Mouse (Mus musculus) heart, embryonic 14.5 days (tissue): ENCODE data around the gene Rnf115. TPM values are rescaled to one million over a fixed set of nuclear protein-coding genes. Genes with fewer than 3 reads are reported as not detected.
"Not testable (repeated sequence)": the region's sequence is repeated elsewhere in the genome, so short reads cannot be mapped to it uniquely, and the experiment has no call there.

Source experiments
- ATAC-seq: fragments of 200-750 bp; cut with Nextera tagmentation; 2 replicates; pipeline ENCODE4 v1.8.0; 2017; ENCODE audit warnings: low read depth, moderate TSS enrichment; ENCODE audit not compliant: insufficient number of reproducible peaks, insufficient read depth, low FRiP score
- H3K27ac ChIP-seq, 2 experiments: fragments of 200-500 bp in 1 of 2; fragments of 300-500 bp in 1 of 2; sonication (generic) in 1 of 2; replicated peaks in 1 of 2; 2 replicates each; pipeline ENCODE4 v1.5.1; 2012 to 2014; ENCODE audit warnings: low read depth in 2 of 2, low read length in 2 of 2, control low read depth in 1 of 2, mild to moderate bottlenecking in 1 of 2, mixed read lengths in 1 of 2; ENCODE audit not compliant: control insufficient read depth in 1 of 2, insufficient read depth in 1 of 2
- H3K27me3 ChIP-seq: fragments of 300-500 bp; sonication (generic); 2 replicates; pipeline ENCODE4 v1.6.1; 2014; ENCODE audit warnings: mild to moderate bottlenecking, low read length, control low read depth; ENCODE audit not compliant: control insufficient read depth, insufficient read depth
- H3K36me3 ChIP-seq: fragments of 300-500 bp; sonication (generic); 2 replicates; pipeline ENCODE4 v1.6.1; 2014; ENCODE audit warnings: mild to moderate bottlenecking, control low read depth, low read length, mixed read lengths; ENCODE audit not compliant: control insufficient read depth, insufficient read depth
- H3K4me1 ChIP-seq, 2 experiments: fragments of 200-500 bp in 1 of 2; fragments of 300-500 bp in 1 of 2; sonication (generic) in 1 of 2; 2 replicates each; pipeline ENCODE4 v1.6.1; 2012 to 2014; ENCODE audit warnings: low read length in 2 of 2, control low read depth in 1 of 2, mixed read lengths in 1 of 2; ENCODE audit not compliant: control insufficient read depth in 2 of 2, insufficient read depth in 2 of 2
- H3K4me2 ChIP-seq: fragments of 300-500 bp; sonication (generic); 2 replicates; pipeline ENCODE4 v1.6.1; 2014; ENCODE audit warnings: mild to moderate bottlenecking, low read length
- H3K4me3 ChIP-seq, 2 experiments: fragments of 200-500 bp in 1 of 2; fragments of 300-500 bp in 1 of 2; sonication (generic) in 1 of 2; 2 replicates each; pipeline ENCODE4 v1.5.1; 2012 to 2014; ENCODE audit warnings: low read length in 2 of 2, mild to moderate bottlenecking in 2 of 2, control low read depth in 1 of 2, low read depth in 1 of 2, moderate library complexity in 1 of 2; ENCODE audit not compliant: control insufficient read depth in 1 of 2, insufficient read depth in 1 of 2
- H3K9ac ChIP-seq: fragments of 300-500 bp; sonication (generic); 2 replicates; pipeline ENCODE4 v1.6.1; 2014; ENCODE audit warnings: mild to moderate bottlenecking, low read length
- H3K9me3 ChIP-seq: fragments of 300-500 bp; sonication (generic); 2 replicates; pipeline ENCODE4 v1.6.1; 2016; ENCODE audit warnings: low read length, control low read depth; ENCODE audit not compliant: control insufficient read depth
- WGBS: fragments of 180-500 bp; shearing (Covaris S2); extraction: QIAGEN DNeasy Blood & Tissue Kit; methylation state at CpG from one replicate; pipeline ENCODE4 v1.1.7; 2014; 5-methylcytosine and 5-hydroxymethylcytosine counted together
- polyA plus RNA-seq: library from polyadenylated mRNA; unstranded; fragments of >200 nt; fragmentation: Nextera tagmentation; extraction: Ambion mirVana; gene quantifications from 2 replicates; pipeline ENCODE4 v1.2.1, GENCODE M21; 2014

Rnf115 gene
- polyA plus RNA-seq, 1 experiment from 2014 or later: 41.2 TPM

DNA sequence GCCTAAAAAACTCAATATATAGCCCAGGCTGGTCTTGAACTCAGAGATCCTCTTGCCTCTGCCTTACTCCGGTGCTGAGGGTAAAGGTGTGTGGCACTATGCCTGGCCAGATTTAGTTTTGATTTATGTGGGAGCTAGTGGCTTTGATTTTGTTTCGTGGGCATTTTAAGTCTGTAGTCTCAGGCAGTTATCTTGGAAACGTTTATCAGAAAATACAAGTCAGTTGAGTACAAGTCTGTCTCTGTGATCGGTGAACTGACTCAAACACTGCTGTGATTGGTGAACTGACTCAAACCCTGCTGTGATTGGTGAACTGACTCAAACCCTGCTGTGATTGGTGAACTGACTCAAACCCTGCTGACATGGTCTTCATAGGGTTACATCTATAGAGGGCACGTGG lies 3.3 kb downstream of the Rnf115 start:
- Histone ChIP-seq H3K36me3 (no peaks in the 10 kb centered on the region), H3K9me3 (no peaks in the 10 kb centered on the region), H3K27ac (no peak overlapping the region), H3K4me3 (no peak overlapping the region), H3K4me2 (0 out of 2 replicates have a peak overlapping the region, but pooled peaks have one; percentile 11), H3K4me1 (peaks cover 5 to 45% of the 10 kb centered on the region in 2 experiments), H3K27me3 (no peaks in the 10 kb centered on the region), H3K9ac (no peak overlapping the region)
- WGBS: 48% methylated on average over 5 of the region's 5 CpGs
- no peak for ATAC-seq

DNA sequence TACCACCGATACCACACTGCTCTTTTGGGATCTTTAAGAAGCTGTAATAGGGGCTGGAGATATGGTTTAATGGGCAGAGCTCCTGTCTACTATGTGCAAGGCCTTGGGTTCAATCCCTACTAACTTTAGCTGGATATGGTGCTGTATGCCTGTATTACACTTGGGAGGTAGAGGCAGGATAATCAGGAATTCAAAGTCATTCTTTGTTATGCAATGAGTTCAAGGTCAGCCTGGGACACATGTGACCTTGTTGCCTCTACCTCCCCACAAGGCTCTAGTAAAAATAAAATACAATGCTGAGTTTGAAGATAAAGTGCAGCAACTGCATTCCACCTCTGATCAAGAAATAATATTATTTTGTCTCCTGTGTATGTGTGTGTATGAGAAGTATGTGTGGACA lies 6.5 kb downstream of the Rnf115 start:
- no peaks in the 10 kb centered on the region for H3K27me3 ChIP-seq
- H3K36me3 ChIP-seq: no peaks in the 10 kb centered on the region
- no peak overlapping the region for H3K9ac ChIP-seq
- no peak; the same call in 1 of the 2 replicates for ATAC-seq
- no peak overlapping the region for H3K4me3 ChIP-seq
- 77% methylated on average over 1 of the region's 1 CpGs for WGBS
- no peak overlapping the region for H3K27ac ChIP-seq
- H3K4me1 ChIP-seq: peaks cover 3 to 38% of the 10 kb centered on the region in 2 experiments
- H3K4me2 ChIP-seq: no peak overlapping the region
- H3K9me3 ChIP-seq: no peaks in the 10 kb centered on the region

DNA sequence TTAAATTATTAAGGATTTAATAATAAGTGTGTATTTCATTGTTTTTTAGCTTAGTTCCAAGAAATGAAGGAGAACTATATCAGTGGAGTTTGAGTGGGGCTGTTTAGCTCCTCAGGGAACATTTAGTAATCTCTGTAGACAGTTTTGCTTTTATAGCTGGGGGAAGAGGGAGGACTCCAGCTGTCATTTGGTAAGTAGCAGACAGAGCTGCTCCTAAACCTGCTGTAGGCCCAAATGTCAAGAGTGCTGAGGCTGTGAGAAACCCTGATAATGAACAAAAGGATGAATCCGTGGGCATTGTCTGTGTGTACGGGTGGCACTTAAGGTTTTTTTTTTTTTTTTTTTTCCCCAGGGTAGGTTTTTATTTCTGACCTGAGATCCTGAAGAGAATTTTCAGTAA lies 7.7 kb downstream of the Rnf115 start:
- Histone ChIP-seq H3K4me2 (no peak overlapping the region), H3K4me1 (peaks cover 3 to 27% of the 10 kb centered on the region in 2 experiments), H3K4me3 (no peak overlapping the region), H3K36me3 (no peaks in the 10 kb centered on the region), H3K27ac (no peak overlapping the region), H3K27me3 (no peaks in the 10 kb centered on the region), H3K9ac (no peak overlapping the region), H3K9me3 (no peaks in the 10 kb centered on the region)
- ATAC-seq: no peak
- WGBS: 86% methylated on average over 2 of the region's 2 CpGs

DNA sequence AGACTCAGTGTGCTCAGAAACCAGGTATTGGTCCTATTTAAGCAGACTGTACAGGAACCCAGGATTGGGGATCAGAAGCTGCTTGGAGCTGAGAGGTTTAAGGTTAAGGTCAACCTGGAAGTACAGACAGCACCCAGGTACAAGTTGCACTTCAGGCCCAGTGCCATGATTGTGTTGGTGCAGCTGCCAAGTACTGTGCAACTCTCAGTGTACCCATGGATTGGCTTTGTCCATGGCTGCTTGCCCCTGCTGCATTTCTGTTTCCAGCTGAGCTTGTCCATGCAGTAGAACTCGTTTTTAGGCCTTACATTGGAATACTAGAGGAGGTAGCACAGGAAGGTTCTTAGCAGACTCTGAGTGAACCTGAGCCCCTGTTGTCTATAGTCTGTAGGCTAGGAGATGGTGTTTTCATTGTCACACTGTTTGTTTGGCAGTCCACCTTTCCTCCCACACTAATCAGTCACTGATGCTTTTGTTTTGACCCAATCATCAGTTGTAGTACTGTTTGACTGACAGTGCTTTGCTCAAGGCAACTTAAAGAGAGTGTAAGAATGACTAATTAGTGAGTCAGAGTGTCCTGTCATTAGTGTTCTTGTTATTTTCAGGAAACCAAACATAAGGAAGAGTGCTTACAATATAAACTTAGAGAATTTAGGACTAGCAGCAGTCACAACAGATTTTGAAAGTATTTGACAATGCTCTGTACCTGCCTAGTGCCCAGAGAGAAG lies 9.7 kb downstream of the Rnf115 start:
- ATAC-seq: no peak
- Histone ChIP-seq H3K27ac (no peak overlapping the region), H3K9me3 (no peaks in the 10 kb centered on the region), H3K9ac (no peak overlapping the region), H3K4me3 (no peak overlapping the region), H3K36me3 (no peaks in the 10 kb centered on the region), H3K27me3 (no peaks in the 10 kb centered on the region), H3K4me2 (no peak overlapping the region), H3K4me1 (peaks cover 0 to 12% of the 10 kb centered on the region in 2 experiments; a peak in 3 of 4 replicates)
- WGBS: 39% methylated on average over 1 of the region's 1 CpGs

DNA sequence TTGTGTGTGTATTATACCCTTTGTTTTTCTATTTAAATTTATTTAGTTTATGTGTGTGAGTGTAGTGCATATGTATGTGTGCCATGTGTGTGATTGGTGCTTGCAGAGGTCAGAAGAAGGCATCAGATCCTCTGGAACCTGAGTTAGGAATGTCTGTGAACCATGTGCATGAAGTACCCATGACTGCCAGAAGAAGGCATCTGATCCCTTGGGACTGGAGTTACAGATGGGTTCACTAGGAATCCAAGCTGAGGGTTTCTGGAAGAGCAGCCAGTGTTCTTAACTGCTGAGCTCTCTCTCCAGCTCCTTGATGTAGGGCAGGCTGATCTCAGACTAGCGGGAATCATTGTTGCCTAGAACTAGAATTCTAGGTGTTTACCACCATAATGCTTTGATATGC lies 10.5 kb downstream of the Rnf115 start:
- Histone ChIP-seq H3K27ac (no peak overlapping the region), H3K36me3 (no peaks in the 10 kb centered on the region), H3K4me2 (no peak overlapping the region), H3K9ac (no peak overlapping the region), H3K9me3 (no peaks in the 10 kb centered on the region), H3K4me1 (peaks cover 0 to 16% of the 10 kb centered on the region in 2 experiments; a peak in 3 of 4 replicates), H3K4me3 (no peak overlapping the region), H3K27me3 (no peaks in the 10 kb centered on the region)
- no peak for ATAC-seq
- WGBS: 73% methylated on average over 1 of the region's 1 CpGs

DNA sequence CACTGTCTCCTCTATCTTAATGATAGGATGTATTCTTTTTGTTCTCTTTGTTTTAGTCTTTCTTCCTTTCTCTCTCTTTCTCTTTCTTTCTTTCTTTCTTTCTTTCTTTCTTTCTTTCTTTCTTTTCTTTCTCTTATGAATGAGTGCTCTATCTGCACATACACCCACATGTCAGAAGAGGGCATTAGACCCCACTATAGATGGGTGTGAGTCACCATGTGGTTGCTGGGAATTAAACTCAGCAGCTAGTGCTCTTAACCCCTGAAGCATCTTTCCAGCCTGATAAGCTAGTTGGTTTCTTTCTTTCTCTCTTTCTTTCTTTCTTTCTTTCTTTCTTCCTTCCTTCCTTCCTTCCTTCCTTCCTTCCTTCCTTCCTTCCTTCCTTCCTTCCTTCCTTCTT lies 12.8 kb downstream of the Rnf115 start:
- not testable (repeated sequence) for H3K27me3 ChIP-seq, H3K27ac ChIP-seq, ATAC-seq, H3K4me3 ChIP-seq, H3K4me2 ChIP-seq, H3K9me3 ChIP-seq, H3K36me3 ChIP-seq, H3K9ac ChIP-seq
- peaks cover 0 to 16% of the 10 kb centered on the region in 2 experiments; a peak in 3 of 4 replicates for H3K4me1 ChIP-seq

DNA sequence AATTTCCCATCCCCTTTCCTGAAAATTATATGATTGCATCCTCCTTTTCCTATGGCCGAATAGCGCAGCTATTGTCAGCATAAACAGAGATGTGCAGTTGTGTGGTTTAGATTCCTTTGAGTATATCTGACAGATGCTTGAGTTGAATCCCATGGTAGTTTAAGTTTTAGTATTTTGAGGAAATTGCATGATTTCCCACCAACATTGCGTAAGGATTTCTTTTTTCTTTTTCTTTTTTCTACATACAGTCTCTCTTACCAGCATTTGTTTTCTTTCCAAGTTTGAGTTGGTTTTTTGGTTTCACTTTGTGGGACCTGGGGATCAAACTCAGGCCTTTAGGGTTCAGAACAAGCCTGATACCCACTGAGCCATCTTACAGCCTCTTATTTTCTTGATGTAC lies 16.9 kb downstream of the Rnf115 start:
- no peaks in the 10 kb centered on the region for H3K9me3 ChIP-seq
- no peaks in the 10 kb centered on the region for H3K27me3 ChIP-seq
- H3K36me3 ChIP-seq: no peaks in the 10 kb centered on the region
- H3K4me2 ChIP-seq: no peak overlapping the region
- no peak overlapping the region for H3K9ac ChIP-seq
- H3K4me1 ChIP-seq: peaks cover 0 to 9% of the 10 kb centered on the region in 2 experiments; a peak in 1 of 4 replicates
- no peak overlapping the region for H3K4me3 ChIP-seq
- 94% methylated on average over 3 of the region's 3 CpGs for WGBS
- H3K27ac ChIP-seq: no peak overlapping the region
- ATAC-seq: no peak

- ATAC-seq: no peak
- H3K4me1 ChIP-seq: peaks cover 0 to 9% of the 10 kb centered on the region in 2 experiments; a peak in 1 of 4 replicates
- H3K27me3 ChIP-seq: no peaks in the 10 kb centered on the region
- no peak overlapping the region for H3K27ac ChIP-seq
- H3K9ac ChIP-seq: no peak overlapping the region
- H3K4me2 ChIP-seq: no peak overlapping the region
- no peaks in the 10 kb centered on the region for H3K36me3 ChIP-seq
- no peak overlapping the region for H3K4me3 ChIP-seq
- H3K9me3 ChIP-seq: no peaks in the 10 kb centered on the region
- WGBS: 37% methylated on average over 1 of the region's 1 CpGs
Measured at GRCm38 (mm10) chr3:96746829-96747228, 19.4 kb downstream of the Rnf115 start.
